Mouse (Mus musculus): ENCODE data around the gene Pthlh. TPM values are rescaled to one million over a fixed set of nuclear protein-coding genes. Genes with fewer than 3 reads are reported as not detected.

Pthlh gene
- total RNA-seq, 2 experiments from 2014 or later: 1.1 to 1.5 TPM

Other genes starting within 250 kb of the Pthlh start
- gene Rep15, start 231.6 kb downstream of the Pthlh start, total RNA-seq (2021): 1 to 10 TPM; 2.9 to 5.0 TPM
- gene Mrps35, start 221.4 kb downstream of the Pthlh start, total RNA-seq (2021): 10 to 100 TPM; 59.3 to 60.8 TPM
- gene Mansc4, start 177.2 kb downstream of the Pthlh start, total RNA-seq (2021): under 1 TPM; 0.32 to 0.46 TPM
- gene Klhl42, start 172.8 kb downstream of the Pthlh start, total RNA-seq (2021): 10 to 100 TPM; 22.4 to 24.3 TPM
- 10 to 100 TPM; 22.4 to 25.3 TPM for gene Ccdc91, start 211.6 kb upstream of the Pthlh start, total RNA-seq (2021)

Measured in left cerebral cortex, postnatal 4 days (tissue).